Mouse (Mus musculus): ENCODE measurements around the gene Zfp993.
"Not testable (repeated sequence)": the region's sequence is repeated elsewhere in the genome, so short reads cannot be mapped to it uniquely, and the experiment has no call there.

Zfp993 gene

DNA sequence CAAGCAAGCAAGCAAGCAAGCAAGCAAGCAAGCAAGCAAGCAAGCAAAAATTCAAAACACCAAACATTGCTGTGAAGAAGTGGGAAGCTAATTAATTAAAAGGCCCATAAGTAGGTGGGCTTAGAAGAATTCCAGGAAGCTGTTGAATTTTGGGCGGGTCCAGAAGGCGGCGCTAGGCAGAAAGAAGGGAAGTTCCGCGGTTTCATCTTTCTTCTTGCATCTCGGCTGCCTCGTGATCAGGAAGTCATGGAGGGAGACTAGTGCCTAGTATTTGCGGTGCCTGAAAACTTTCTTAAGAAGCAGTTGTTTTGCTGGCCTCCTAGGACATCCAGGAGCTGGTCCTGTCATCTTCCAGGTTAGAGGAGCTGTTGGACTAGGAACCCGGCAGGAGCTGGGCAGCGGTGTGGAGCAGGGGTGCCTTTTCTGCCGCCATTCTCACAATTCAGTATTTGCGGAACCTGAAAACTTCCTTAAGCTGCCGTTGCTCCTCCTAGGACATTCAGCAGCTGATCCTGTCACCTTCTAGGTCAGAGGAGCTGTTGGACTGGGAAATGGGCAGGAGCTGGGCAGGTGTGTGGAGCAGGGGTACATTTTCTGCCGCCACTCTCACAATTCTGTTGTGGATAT is at the start of gene Zfp993:
Zfp993 (plus strand) TSS at position 188 of the 627 bp plus-strand sequence.
- DNase-seq (ENCODE audit: low read depth, low spot score) = not testable (repeated sequence)

DNA sequence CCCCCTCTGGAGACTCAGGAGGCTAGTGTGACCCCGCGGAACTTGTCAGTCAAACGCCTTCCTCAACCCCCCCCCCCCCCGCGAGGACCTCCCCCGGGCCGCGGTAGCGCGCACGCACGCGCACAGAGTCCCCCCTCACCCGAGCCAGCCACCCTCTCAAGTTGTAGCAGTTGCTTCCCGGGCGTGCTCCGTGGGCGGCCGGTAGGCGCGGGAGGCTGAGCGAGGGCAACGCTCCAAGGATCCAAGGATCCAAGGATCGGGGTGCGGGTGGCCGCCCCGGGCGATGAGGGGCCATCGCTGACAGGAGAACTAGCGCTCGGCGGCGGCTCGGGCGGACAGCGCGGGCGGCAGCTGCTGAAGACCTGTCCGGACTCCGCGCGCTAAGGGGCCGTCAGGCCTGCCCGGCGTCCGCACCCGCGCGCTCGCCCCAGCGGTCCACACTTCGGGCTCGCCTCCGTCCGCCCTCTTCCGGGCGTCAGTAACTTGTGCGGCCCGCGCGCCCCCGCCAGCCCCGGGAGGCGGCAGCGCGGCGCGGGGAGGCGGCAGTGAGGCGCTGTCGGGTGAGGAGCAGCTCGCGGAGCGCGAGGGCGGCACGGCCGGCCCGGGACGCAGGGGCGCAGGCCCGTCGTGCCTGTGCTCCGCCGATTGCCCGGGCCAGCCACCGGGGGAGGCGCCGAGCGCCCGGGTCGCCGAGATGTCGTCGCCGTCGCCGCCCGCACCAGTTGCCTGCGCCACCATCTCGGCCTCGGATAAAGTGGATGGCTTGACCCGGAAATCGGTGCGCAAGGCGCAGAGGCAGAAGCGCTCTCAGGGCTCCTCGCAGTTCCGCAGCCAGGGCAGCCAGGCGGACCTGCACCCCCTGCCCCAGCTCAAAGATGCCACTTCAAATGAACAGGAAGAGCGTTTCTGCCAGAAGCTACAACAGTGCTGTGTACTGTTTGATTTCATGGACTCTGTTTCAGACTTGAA is 30.6 kb upstream of the Zfp993 start:
- DNase-seq (ENCODE audit: low read depth, low spot score) = not testable (repeated sequence)

GRCm38 (mm10) chr4:146603578-146604399 is 7.0 kb upstream of the Zfp993 start:
- not testable (repeated sequence) for DNase-seq (ENCODE audit: low read depth, low spot score)

DNA sequence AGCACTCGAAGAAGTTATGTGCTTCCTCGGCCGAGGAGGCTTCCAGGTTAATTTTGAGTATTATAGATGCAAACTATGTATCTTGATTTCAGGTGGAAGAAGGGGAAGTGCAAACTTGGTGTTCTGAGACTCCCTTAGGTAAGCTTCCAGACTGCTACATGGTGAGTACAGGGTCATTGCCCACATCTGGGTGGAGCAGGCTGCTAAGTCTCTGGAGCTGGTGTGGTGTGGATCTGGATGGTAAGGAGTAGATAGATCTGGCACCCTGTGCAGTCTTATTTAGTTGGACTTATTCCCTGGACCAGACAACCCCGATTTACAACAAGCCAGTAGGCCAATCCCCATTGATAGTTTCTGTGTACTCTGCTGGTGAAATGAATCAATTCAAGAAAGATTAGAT is 33.6 kb downstream of the Zfp993 start:
- DNase-seq (ENCODE audit: low read depth, low spot score) = not testable (repeated sequence)

GRCm38 (mm10) chr4:146649641-146650040 is 38.9 kb downstream of the Zfp993 start:
- DNase-seq (ENCODE audit: low read depth, low spot score) = not testable (repeated sequence)

GRCm38 (mm10) chr4:146650115-146650514 is 39.4 kb downstream of the Zfp993 start:
- not testable (repeated sequence) for DNase-seq (ENCODE audit: low read depth, low spot score)

GRCm38 (mm10) chr4:146650639-146651038 is 39.9 kb downstream of the Zfp993 start:
- DNase-seq (ENCODE audit: low read depth, low spot score) = not testable (repeated sequence)
